Mouse (Mus musculus): ENCODE results near the gene Cd9.
"Not testable (repeated sequence)": the region's sequence is repeated elsewhere in the genome, so short reads cannot be mapped to it uniquely, and the experiment has no call there.

Gene Cd9

DNA sequence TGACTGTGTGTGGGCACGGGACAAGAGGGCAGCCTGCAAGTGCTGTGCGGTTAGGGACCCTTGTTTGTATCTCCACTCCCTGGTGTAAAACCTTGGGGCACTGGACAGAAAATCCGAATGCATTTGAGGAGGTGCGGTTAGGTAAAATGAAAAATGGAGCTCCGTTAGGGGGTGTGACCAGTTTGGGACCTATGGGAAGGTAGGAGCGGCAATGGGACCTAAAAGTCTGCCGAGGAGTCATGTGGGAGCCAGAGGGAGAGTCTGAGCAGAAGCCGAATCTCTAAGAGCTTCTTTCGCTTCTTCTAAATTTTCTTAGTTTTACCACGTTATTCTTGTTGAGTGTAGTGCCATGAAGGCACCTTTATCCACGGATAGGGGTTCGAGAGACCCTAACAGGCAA, 1.8 kb upstream of the Cd9 start:
- DNase-seq = no peak

DNA sequence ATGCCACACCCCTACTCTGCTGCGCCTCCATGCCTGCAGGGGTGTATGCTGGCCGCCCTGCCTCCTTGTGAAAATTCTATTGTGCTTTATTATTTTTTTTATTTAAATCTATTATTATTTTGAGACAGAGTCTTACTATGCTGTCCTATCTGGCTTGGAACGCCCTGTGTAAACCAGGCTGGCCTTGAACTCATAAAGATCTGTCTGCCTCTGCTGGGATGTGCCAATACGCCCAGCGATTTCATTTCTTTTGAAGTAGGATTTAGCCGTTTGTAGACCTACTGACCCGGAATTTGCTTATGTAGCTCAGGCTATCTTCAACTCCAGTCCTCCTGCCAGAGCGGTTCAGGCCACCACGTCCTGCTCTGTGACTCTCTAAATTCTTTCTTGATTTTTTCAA, 770 bp upstream of the Cd9 start:
- DNase-seq = no peak

DNA sequence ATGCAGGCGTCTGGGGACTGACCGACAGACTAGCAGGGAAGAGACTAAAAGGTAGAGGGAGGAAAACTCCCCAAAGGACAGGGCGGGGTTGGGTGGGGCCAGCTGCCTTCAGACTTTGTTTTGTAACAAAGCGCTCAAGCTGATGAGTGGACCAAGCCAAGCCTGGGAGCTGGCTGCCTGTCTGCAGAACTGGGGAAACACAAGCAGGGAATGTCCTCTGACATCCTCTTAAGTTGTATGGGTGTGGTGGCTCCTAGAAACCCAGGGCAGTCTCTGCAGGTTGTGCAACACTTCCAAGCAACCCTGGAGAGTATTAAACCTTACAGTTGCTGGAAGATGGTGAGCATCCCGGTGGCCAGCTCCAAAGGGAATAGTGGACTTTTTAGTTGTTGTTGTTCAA, 1.4 kb downstream of the Cd9 start:
- no peak for DNase-seq

GRCm38 (mm10) chr6:125492664-125493063, 1.9 kb downstream of the Cd9 start:
- DNase-seq = no peak

- DNase-seq = no peak
These were observed 2.6 kb downstream of the Cd9 start for GRCm38 (mm10) chr6:125492033-125492432.

DNA sequence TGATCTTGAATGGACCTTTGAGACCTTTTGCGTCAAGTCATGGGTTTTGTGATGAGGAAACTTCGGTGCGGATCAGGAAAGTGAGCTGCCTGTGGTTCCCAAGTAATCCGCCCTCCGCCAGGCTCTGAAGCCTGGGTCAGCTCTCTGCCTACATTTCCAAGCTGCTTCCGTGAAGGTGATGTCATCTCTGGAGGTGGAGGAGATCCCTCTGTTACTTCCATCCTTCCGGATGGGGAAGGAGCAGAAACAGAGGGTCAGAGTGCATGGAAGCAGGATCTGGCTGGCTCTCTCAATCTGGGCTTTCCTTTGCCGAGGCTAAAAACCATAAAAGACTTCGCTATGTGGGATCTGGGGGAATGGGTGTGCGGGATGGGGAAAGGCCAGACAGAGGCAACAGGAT, 3.2 kb downstream of the Cd9 start:
- no peak for DNase-seq

- DNase-seq = peak; percentile 48
These were observed 4.6 kb downstream of the Cd9 start for GRCm38 (mm10) chr6:125489881-125490559.

- DNase-seq = no peak
These were observed 9.0 kb downstream of the Cd9 start for GRCm38 (mm10) chr6:125485589-125485988.

- DNase-seq = no peak
These were observed 9.9 kb downstream of the Cd9 start for GRCm38 (mm10) chr6:125484721-125485120.

- not testable (repeated sequence) for DNase-seq
These were observed 10.3 kb downstream of the Cd9 start for GRCm38 (mm10) chr6:125484313-125484660.

DNA sequence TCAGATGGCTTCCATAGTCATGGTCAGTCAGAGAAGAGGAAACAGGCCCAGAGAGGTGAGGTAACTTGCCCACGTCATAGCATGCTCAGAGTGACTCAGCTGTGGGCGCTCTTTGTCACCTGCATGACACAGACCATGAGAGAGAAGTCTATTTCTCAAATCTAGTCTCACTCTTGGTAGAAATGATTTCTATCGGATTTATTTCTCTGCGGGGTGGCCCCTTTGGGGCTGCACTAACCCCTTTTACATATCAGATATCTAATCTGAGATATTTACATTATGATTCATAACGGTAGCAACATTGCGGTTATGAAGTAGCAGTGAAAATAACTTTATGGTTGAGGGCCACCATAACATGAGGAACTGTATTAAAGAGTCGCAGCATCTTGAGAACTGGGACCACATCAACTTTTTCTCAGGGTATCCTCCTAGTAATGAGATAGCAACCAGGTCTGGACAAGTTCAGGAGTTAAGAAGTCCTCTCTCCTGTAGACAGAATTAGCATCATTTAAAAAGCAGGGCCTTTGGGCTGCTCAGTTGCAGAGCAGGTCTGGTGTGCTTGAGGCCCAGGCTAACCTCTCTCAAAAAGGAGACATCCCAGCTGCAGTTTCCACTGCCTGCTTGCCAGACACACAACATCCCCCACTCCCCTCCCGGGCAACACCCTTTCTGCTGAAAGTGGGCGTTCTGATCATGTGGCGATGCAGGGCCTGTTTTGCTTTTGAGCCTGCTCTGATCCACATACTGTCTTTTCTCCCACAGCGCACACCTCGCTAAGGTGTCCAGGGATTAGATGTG, 10.9 kb downstream of the Cd9 start:
- DNase-seq = no peak

DNA sequence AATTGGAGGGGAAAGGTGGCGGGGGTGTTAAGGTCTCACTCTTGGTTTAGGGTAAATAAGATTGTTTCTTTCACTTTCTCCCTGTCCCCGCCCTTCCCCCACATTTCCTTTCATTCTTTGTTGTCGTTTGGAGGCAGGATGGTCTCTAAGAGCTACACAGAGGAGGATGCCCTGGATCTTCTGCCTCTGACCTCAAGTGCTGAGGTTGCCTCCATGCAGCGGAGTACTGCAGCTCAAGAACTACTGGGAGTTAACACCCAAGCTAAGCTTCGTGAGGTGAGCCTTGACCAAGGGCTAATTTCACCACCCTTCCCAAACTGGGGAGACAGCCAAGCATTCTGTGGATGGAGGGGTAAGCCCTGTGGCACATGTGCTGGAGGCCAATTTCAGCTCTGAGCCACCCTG, 12.2 kb downstream of the Cd9 start:
- no peak for DNase-seq

- DNase-seq = peak; percentile 63
These were observed 12.8 kb downstream of the Cd9 start for GRCm38 (mm10) chr6:125481667-125482390.

DNA sequence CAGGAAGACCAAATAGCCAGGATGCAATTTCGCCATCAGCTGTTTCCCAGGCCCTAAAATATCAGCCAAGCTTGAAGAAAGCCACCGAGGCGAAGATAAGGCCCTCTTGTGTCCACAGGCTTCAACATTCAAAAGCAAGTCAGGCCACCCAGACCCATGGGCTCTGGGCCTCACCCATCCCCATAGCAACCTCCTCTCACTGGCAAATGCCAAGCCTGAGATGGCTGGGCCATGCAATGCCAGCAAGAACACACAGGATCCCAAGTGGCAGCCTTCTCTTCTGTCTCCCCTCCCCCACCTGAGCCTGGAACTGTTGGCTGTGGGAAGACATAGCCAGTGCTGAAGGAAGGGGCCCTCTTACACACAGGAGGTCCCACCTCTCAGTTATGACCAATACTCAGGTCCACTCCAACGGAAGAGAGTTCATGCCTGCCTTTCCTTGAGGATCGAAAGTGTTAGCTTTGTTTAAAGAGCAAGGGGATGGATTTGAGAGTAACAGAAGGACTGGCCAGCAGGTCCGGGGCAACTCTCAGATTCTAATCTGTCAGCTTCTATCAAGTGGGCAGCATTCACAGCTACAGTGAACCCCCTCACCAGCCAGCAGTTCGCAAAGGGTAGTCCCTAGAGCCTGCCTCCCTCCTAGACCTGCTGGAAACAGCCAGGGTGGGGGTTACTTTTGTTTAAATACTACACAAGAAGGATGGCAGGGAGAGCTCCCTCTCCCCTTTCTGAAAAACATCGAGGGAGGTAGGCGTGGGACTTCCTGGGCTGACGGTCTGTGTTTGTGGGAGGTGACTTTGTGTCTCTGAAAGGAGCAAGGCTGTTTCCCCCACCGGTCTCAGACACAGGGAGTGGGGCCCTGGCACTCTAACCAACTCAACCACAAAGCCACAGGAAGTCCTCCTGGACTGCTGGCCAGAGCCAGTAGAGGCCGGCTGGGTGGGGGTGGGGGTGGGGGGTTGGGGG, 13.9 kb downstream of the Cd9 start:
- DNase-seq = no peak

GRCm38 (mm10) chr6:125479359-125479758, 15.2 kb downstream of the Cd9 start:
- DNase-seq = no peak

DNA sequence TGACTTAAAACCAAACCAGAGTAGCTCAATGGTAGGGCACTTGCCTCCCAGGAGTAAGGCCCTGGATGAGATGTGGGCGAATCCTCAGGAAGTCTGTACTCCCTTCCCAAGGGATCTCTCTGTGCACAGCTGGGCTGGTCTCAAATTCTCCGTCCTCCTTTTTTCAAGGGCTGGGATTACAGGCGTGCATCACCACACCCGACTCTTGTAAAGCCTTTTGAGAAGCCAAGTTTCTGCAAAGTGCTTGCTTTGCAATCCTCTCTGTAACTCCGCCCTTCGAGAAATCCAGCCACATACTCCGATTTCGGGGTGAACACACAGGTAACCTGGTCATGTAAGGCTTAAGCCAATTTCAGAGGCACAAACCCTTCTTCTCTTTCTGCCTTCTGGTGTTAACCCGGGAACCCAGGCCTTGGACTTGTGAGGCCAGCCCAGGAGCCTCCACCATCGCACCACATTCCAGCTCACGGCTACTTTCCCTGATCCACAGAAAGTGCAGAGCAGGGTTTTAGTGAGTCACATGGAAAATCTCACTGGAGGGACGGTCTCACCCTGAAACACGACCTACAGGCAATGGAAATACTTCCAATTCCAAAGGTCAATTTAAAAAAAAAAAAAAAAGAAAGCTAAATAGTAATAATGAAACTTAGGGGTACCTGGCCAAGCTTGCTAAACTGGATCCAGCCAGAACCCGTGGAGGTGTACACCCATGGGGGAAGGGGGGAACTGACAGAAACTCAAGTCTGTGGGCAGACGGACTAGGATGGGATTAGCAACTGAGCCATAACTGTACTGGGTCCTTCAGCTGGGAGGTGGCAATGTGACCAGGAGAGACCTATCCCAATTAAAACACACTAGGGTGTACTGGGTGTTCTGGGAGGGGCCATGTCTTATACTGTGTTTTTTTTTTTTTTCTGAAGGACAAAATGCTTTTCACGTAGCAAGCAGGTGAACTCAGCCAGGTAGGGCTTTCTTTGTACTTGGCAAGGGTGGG, 16.2 kb downstream of the Cd9 start:
- peak; percentile 54 for DNase-seq

- DNase-seq = no peak
These were observed 17.6 kb downstream of the Cd9 start for GRCm38 (mm10) chr6:125476826-125477589.

GRCm38 (mm10) chr6:125476090-125476489, 18.5 kb downstream of the Cd9 start:
- DNase-seq = no peak

DNA sequence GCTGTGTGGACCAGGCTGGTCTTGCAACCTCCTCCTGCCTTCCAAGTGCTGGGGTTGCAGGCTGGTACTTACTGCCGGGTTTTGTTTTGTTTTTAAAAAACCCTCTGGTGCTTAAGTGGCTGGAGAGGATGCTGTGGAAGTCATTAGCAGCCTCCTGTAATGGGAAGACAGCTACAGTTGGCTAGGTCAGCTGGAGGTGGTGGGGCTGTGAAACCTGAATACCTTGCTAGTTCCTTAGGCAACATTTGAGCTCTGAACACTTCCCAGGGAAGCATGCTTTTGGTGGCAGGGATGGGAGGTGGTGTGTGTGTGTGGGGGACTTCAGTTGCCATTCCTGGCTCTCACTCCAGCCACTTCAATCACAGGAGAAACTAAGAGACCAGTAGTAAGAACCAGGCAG, 19.4 kb downstream of the Cd9 start:
- DNase-seq = no peak

- no peak for DNase-seq
These were observed 20.7 kb downstream of the Cd9 start for GRCm38 (mm10) chr6:125473939-125474338.

GRCm38 (mm10) chr6:125473321-125473721, 21.3 kb downstream of the Cd9 start:
- DNase-seq = no peak

All from kidney, adult 9 months (tissue).